Mouse (Mus musculus) heart, adult 2 months (tissue): ENCODE results near the gene Metap1d.

Experiments
- CTCF ChIP-seq: fragments of 200-600 bp; IDR thresholded peaks from 2 replicates; pipeline ENCODE4 v1.8.1; 2022; ENCODE audit warnings: antibody characterized with exemption, mild to moderate bottlenecking, moderate library complexity
- EP300 ChIP-seq: fragments of 200-500 bp; IDR thresholded peaks from 2 replicates; pipeline ENCODE4 v1.6.1; 2011; ENCODE audit warnings: low read depth, low read length, control low read depth; ENCODE audit not compliant: insufficient read depth

- no peak for TF ChIP-seq CTCF
- TF ChIP-seq EP300: no peak
Observed at GRCm38 (mm10) chr2:71517466-71518099, 64.5 kb downstream of the Metap1d start.
